Mouse (Mus musculus): ENCODE measurements around the gene Smg6.

Gene Smg6

DNA sequence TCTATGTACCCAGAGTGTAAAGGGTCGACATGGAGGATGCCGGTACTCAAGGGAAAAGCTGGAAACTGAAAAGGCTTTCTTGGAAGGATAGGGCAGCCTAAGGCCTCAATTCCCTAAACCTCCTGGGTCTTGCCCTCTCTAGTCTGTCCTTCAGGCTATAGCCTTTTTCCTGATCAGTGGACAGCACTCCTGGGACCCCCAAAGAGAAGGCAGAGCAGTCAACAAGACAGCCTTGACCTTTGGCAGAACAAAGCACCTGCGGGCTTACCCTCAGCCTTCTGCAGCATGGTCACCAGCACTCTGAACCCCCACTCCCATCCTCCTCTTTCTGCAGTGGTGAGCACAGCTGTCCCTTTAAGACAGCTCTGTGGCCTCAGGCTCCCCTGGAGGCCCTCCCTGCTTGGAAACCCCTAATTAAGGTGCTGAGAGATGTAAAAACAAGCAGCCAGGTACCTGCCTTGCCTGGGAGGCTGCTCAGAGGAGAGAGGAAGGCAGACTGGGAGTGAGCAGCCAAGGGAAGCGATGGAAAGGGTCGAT, 265.4 kb downstream of the Smg6 start, which contains the start of gene Dph1:
TSS of gene Dph1 (minus strand) at position 337 of the 537 bp plus-strand sequence.
- no peak for DNase-seq (ENCODE audit: low spot score)

- DNase-seq (ENCODE audit: low spot score) = no peak
Observed at GRCm38 (mm10) chr11:75191841-75192240, 266.2 kb downstream of the Smg6 start.

- DNase-seq (ENCODE audit: low spot score) = peak; percentile 86
Observed at GRCm38 (mm10) chr11:75192336-75193214, 267.0 kb downstream of the Smg6 start.

DNA sequence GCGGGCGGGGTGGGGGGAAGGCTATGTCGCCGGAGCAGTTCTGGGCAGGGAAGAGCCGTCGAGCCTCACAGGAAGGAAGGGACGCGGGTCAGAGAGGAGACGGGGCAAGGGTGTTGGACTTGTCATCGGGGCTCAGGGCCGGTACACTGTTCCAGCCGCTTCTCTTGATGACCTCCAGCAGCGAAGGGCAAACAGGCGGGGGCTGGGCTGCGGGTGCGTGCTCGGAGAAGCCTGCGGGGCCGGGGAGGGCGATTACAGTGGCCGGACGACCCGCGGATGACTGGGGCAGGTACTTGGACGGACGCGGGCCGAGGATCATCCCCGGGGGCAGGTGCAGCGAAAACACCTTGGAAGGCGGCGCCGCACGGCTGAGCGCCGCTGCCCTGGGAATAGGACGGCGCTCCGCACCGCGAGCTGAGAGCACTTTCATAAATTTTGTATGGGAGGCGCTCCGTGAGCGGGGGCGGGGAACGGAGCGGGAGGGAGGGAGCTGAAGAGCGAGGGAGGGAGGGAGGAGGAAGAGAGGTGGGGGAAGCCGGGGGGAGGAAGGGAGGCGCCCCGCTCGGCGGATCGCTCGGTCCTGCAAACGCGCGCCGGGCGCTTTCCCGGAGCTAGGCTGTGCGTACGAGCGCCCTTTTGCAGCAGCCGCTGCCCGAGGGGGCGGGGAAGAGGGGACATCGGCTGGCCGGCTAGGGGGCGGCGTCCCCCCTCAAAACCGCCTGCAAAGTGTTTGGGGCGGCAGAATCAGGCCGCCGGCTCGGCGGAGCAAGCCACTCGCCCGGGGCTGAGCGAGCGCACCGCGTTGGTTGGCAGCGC, 267.8 kb downstream of the Smg6 start, which contains the start of gene Rtn4rl1:
TSS of gene Rtn4rl1 (plus strand) at position 528 of the 816 bp plus-strand sequence.
- no peak for DNase-seq (ENCODE audit: low spot score)

GRCm38 (mm10) chr11:75194121-75194849, 268.7 kb downstream of the Smg6 start:
- DNase-seq (ENCODE audit: low spot score) = no peak

DNA sequence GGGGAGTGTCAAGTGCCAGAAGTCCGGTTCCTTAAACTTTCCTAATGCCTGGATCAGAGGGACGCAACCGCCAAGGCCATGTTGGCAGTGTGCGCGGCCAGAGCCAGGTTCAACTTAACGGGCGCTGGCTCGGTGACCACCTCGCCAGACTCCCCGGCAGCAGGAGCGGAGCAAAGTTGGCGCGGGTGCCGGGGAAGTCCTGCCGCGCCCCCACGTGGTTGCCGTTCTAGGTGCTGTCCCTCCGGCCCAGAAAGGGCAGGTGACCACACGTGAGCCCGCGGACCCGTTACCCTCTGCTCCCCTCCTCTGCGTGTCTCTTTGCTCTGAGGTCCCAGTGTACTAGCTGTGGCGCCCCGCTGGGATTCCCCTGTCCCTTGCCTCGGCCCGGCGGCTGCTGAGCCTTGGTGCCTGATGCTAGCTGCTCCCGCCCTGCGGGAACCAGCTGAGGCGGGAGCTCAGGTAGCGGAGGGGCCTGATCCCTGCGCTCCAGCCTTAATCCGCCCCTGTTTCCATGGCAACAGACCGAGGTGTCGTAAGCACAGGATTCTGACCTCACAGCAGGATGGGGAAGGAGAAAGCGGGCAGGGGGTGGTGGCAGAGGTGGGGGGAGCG, 269.3 kb downstream of the Smg6 start:
- DNase-seq (ENCODE audit: low spot score) = peak; percentile 82

- DNase-seq (ENCODE audit: low spot score) = no peak
Observed at GRCm38 (mm10) chr11:75196131-75196530, 270.5 kb downstream of the Smg6 start.

DNA sequence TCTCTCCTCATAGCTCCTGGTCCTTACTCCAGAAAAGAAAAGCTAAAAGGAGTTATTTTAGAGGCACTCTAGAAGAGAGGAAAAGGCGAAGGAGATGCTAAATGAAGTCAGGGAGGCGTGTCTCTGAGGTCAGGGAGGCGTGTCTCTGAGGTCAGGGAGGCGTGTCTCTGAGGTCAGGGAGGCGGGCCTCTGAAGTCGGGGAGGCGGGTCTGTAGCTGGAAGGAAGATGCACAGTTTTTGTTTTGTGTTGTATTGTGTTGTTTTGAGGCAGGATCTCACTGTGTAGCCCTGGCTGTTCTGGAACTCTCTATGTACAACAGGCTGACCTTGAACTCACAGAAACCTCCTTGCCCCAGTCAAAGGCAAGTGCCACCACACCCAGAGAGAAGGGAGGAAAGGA, 272.3 kb downstream of the Smg6 start:
- no peak for DNase-seq (ENCODE audit: low spot score)

- DNase-seq (ENCODE audit: low spot score) = no peak
Observed at GRCm38 (mm10) chr11:75198792-75199191, 273.2 kb downstream of the Smg6 start.

GRCm38 (mm10) chr11:75199951-75200350, 274.3 kb downstream of the Smg6 start:
- no peak for DNase-seq (ENCODE audit: low spot score)

DNA sequence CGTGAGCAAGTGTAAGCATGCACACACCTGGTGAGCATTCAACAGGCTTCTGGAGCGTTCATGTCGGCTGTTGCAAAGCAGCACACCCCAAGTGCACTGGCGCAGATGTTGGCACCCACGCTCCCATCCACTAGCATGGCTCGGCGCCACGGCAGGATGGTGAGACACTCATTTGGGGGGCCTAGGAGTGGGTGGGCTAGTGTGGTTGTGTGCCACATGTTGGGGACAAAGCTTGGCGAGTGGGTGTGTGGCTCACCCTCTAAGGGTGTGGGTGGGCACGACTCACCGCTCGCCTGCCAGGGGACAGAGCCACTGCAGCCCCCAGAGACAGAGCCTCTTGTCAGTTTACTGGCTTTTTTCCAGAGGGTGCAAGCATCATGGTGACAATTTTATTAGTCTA, 275.3 kb downstream of the Smg6 start:
- no peak for DNase-seq (ENCODE audit: low spot score)

DNA sequence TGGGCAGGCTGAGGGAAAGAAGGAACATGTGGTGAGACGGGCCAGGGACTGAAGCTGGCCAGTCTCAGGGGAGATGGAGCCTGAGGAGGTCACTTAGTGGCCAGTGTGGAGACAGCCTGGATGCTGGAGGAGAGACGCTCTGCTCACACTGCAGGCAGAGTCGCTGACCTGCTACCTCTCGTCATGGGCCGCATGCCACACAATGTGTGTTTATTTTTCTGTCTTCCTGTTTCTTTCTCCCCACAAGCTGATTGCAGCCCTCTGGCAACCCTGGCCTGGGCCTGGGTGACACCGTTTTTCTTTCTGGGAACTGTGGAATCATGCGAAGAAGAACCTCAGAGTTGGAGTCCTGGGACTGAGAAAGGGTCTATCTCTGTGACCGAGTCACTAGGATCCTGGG, 276.1 kb downstream of the Smg6 start:
- DNase-seq (ENCODE audit: low spot score) = no peak

- DNase-seq (ENCODE audit: low spot score) = no peak
Observed at GRCm38 (mm10) chr11:75203926-75204325, 278.3 kb downstream of the Smg6 start.

GRCm38 (mm10) chr11:75204472-75204871, 278.8 kb downstream of the Smg6 start:
- DNase-seq (ENCODE audit: low spot score) = no peak

DNA sequence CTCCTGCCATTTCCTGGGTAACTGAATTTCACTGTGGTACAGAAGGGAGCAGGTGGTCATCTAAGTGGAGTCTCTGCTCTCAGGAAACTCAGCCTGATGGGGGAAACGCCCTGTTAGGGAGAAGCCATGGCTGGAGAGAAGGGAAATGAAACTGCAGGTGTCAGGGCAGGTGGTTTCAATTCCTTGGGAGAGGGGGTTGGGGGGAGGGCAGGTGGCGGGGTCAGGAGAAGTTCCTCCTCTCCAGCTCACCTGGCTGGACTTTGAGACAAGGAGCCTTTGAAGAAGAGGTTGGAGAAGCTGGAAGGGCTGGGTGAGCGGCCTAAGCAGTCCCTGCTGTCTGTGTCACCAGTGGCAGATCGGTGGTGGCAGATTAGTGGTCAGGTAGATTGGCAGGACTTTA, 280.7 kb downstream of the Smg6 start:
- DNase-seq (ENCODE audit: low spot score) = no peak

- no peak for DNase-seq (ENCODE audit: low spot score)
Observed at GRCm38 (mm10) chr11:75209363-75209762, 283.7 kb downstream of the Smg6 start.

GRCm38 (mm10) chr11:75210093-75210492, 284.5 kb downstream of the Smg6 start:
- no peak for DNase-seq (ENCODE audit: low spot score)

- DNase-seq (ENCODE audit: low spot score) = no peak
Observed at GRCm38 (mm10) chr11:75210755-75211154, 285.1 kb downstream of the Smg6 start.

DNA sequence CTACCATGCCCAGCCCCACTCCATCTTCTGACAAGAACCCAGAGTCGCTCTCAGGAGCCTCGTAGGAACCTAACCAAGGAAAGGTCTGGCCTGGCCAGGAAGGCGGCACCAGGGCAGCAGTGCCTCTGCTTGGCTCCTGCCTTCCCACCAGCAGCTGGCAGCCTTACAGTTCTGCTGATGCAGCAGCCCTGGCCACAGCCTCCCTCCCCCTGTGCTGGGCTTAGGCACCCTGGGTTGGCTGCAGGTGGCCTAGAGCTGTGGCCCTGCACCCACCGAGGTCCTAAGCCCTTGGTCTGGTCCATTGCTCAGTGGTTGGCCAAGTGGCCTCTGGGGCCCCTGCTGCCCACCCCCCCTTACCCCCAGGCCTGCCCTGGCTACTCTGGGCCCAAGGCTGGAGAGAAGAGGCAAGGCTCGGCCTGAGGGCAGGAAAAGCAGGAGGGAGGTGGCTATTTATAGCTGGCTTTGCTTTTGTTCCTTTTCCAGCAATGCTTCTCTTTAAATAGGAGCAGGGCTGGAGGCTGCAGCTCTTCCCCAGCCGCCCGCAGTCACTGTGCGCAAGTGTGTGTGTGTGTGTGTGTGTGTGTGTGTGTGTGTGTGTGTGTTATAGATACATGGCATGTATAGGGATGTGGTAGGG, 286.5 kb downstream of the Smg6 start:
- no peak for DNase-seq (ENCODE audit: low spot score)

- no peak for DNase-seq (ENCODE audit: low spot score)
Observed at GRCm38 (mm10) chr11:75212876-75213275, 287.3 kb downstream of the Smg6 start.

Measured in embryo, embryonic 10.5 days (tissue).